Mouse (Mus musculus) lung, postnatal 0 days (tissue): ENCODE measurements at regions not wholly inside any gene's neighbourhood (a gene's known extent, or its start where the extent isn't known, plus 50 kb on each side); places are given as distances from the start of the nearest gene placed in this dataset.
"Not testable (repeated sequence)": the region's sequence is repeated elsewhere in the genome, so short reads cannot be mapped to it uniquely, and the experiment has no call there.

Source experiments
- ATAC-seq: fragments of 200-750 bp; cut with Nextera tagmentation; 2 replicates; pipeline ENCODE4 v1.8.0; 2017; ENCODE audit warnings: moderate library complexity
- DNase-seq: peaks from one replicate; pipeline ENCODE4 v3.0.0-alpha.2; 2016; ENCODE audit warnings: low spot score
- H3K27ac ChIP-seq: fragments of 300-500 bp; sonication (generic); 2 replicates; pipeline ENCODE4 v1.5.1; 2014; ENCODE audit warnings: antibody characterized with exemption, mild to moderate bottlenecking, low read length, mixed read lengths
- H3K27me3 ChIP-seq: fragments of 300-500 bp; sonication (generic); replicated peaks from 2 replicates; pipeline ENCODE4 v1.6.1; 2014; ENCODE audit warnings: low read length, mixed read lengths; ENCODE audit not compliant: insufficient read depth
- H3K36me3 ChIP-seq: fragments of 300-500 bp; sonication (generic); 2 replicates; pipeline ENCODE4 v1.6.1; 2014; ENCODE audit warnings: low read length, mixed read lengths; ENCODE audit not compliant: insufficient read depth
- H3K4me1 ChIP-seq: fragments of 300-500 bp; sonication (generic); 2 replicates; pipeline ENCODE4 v1.6.1; 2014; ENCODE audit warnings: antibody characterized with exemption, low read depth, low read length, mixed read lengths; ENCODE audit not compliant: insufficient read depth
- H3K4me2 ChIP-seq: fragments of 300-500 bp; sonication (generic); replicated peaks from 2 replicates; pipeline ENCODE4 v1.6.1; 2014; ENCODE audit warnings: low read depth, mild to moderate bottlenecking, low read length, moderate library complexity, mixed read lengths
- H3K4me3 ChIP-seq: fragments of 300-500 bp; sonication (generic); 2 replicates; pipeline ENCODE4 v1.5.1; 2014; ENCODE audit warnings: low read depth, low read length
- H3K9ac ChIP-seq: fragments of 300-500 bp; sonication (generic); replicated peaks from 2 replicates; pipeline ENCODE4 v1.6.1; 2014; ENCODE audit warnings: low read depth, mild to moderate bottlenecking
- H3K9me3 ChIP-seq: fragments of 300-500 bp; sonication (generic); 2 replicates; pipeline ENCODE4 v1.6.1; 2016; ENCODE audit warnings: low read length, mixed read lengths
- CTCF ChIP-seq: IDR thresholded peaks from 2 replicates; pipeline ENCODE4 v1.5.1; 2016; ENCODE audit warnings: antibody characterized with exemption, mild to moderate bottlenecking
- EP300 ChIP-seq: IDR thresholded peaks from 2 replicates; pipeline ENCODE4 v1.6.1; 2016; ENCODE audit warnings: antibody characterized with exemption, mild to moderate bottlenecking, control low read depth
- WGBS: fragments of 180-500 bp; shearing (Covaris S2); extraction: QIAGEN DNeasy Blood & Tissue Kit; methylation state at CpG from one replicate; pipeline ENCODE4 v1.1.7; 2014; 5-methylcytosine and 5-hydroxymethylcytosine counted together

DNA sequence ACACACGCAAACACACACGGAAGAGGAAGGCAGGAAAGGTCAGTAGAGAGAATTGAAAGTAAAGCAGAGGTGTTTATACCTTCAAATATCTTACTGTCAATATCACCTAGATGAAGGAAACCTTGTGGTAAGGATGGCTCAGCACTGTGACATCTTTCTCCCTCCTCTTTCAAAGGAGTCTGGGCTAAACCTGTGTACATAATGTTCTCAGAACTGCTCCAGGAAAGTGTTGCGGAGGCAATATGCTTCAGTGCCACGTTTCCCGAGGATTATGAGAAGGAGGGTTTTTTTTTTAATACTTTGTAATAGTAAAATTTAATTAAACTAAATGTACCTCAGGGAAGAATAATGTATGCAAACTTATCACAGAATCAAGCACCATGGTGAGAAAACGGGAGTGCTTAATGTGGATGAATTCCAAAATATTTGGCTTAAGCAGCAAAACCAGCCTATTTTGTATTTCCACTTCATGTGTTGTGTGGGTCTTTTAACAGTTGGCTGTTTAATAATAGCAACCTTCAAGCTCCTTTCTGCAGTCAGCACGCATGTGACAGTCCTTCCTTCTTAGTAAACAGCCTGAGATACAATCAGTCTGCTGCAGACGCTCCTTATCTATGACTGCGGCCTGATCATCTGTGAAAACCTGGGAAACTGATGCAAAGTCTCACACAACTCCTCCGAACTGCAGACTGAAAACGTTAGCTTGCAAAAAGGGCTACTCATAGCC lies 138.5 kb downstream of the Serpinb8 start:
- ATAC-seq (no peak), DNase-seq (no peak)
- Histone ChIP-seq H3K9ac (no peak overlapping the region), H3K27ac (no peak overlapping the region), H3K9me3 (no peaks in the 10 kb centered on the region), H3K27me3 (no peaks in the 10 kb centered on the region), H3K36me3 (no peaks in the 10 kb centered on the region), H3K4me2 (no peak overlapping the region), H3K4me3 (no peak overlapping the region), H3K4me1 (no peaks in the 10 kb centered on the region)
- 57% methylated on average over 11 of the region's 11 CpGs for WGBS
- TF ChIP-seq CTCF (no peak), EP300 (no peak)

DNA sequence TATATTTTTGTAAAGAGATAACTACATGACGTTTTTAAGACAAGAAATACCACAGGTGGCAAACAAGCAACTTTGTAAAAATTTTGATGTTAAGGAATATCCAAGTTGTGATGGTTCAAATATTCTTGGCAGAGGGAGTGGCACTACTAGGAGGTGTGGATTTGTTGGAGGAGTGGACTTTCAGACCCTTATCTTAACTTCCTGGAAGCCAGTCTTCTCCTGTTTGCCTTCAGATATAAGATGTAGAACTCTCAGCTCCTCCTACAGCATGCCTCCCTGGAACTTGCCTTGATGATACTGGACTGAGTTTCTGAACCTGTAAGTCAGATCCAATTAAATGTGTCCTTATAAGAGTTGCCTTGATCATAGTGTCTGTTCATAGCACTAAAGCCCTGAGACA lies 175.5 kb downstream of the Serpinb8 start:
- Histone ChIP-seq H3K36me3 (no peaks in the 10 kb centered on the region), H3K9me3 (no peaks in the 10 kb centered on the region), H3K4me3 (no peak overlapping the region), H3K4me2 (no peak overlapping the region), H3K4me1 (no peaks in the 10 kb centered on the region), H3K27me3 (no peaks in the 10 kb centered on the region), H3K27ac (no peak overlapping the region), H3K9ac (no peak overlapping the region)
- ATAC-seq (no peak), DNase-seq (no peak)
- WGBS: 71% methylated on average over 1 of the region's 1 CpGs
- TF ChIP-seq CTCF (no peak), EP300 (no peak)

DNA sequence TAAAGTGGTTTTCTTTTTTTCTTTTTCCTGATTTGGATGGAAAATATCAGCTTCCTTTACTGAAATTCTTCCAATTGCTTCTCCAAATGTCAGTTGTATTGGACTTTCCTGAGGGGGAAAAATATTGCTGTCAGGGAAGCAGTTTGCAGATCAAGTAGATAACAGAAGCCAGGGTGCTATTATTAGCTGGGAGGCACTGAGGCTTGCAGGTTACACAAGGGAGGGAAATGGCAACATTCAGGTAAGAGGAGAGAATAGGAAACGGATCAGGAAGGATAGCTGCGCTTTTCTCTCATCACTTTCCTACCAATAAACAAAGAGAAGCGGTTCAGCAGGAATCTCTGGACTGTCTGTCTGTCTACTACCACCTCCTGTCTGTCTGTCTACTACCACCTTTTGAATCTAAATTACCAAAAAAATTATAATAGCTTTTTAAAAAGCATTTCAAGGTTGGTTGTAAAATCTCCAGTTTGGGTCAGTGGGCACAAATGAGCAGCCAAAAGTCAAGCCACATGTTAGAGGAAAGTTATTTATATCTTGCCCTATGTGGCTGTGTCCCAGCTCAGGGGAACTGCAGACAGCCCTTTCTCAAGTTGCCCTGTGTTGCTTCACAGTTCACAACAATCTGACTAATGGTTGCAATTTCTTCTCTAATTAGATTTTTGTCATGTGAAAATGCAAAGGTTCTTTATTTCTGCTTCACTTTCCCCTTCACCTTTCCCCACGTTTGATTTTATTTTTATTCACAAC lies 177.6 kb downstream of the Serpinb8 start:
- DNase-seq (no peak), ATAC-seq (no peak)
- TF ChIP-seq CTCF (no peak), EP300 (no peak)
- Histone ChIP-seq H3K27ac (no peak overlapping the region), H3K9ac (no peak overlapping the region), H3K4me3 (no peak overlapping the region), H3K4me1 (no peaks in the 10 kb centered on the region), H3K36me3 (no peaks in the 10 kb centered on the region), H3K4me2 (no peak overlapping the region), H3K27me3 (no peaks in the 10 kb centered on the region), H3K9me3 (no peaks in the 10 kb centered on the region)
- WGBS: 49% methylated on average over 4 of the region's 4 CpGs

DNA sequence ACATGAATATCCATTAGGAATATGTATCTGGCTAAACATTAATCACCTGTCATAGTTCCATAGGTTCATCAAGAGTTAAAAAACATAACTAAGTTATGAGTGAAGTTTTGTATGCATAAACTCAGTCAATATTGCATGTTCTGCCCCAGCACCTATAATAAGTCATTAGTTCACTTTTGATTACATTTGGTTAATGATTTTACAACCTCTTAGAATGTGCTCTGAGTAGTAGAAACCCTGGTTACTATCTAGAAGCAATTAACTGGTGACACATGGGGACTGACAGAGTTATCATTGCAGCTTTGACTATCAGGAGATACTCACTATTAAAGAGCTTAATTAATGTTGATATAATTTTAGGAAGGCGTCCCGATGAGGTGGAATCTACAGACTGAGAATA lies 183.2 kb downstream of the Serpinb8 start:
- ATAC-seq: no peak
- no peak overlapping the region for H3K27ac ChIP-seq
- no peaks in the 10 kb centered on the region for H3K36me3 ChIP-seq
- H3K27me3 ChIP-seq: no peaks in the 10 kb centered on the region
- no peak overlapping the region for H3K4me2 ChIP-seq
- DNase-seq: no peak
- no peak for TF ChIP-seq EP300
- TF ChIP-seq CTCF: no peak
- no peaks in the 10 kb centered on the region for H3K9me3 ChIP-seq
- no peak overlapping the region for H3K9ac ChIP-seq
- no peak overlapping the region for H3K4me3 ChIP-seq
- no peaks in the 10 kb centered on the region for H3K4me1 ChIP-seq
- WGBS: 77% methylated on average over 2 of the region's 2 CpGs

DNA sequence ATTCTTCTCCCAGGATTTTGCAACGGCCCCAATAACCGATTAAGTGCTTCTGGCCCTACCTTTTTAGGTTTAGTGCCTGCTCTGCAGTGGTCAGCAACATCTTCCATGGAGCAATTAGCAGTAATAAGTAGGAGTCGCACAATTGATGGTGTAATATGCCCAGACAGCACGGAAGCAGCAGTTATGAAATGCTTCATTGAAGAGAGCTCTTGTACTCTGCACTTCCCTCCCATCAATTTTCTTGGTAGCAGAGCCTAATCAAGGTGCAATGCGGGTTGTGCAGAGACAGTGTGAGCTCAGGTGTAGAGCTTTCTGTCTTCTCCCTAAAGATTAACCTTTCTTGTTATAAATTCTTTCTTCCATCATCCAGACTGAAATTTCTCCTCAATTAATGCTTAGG lies 193.3 kb downstream of the Serpinb8 start:
- no peak for ATAC-seq

DNA sequence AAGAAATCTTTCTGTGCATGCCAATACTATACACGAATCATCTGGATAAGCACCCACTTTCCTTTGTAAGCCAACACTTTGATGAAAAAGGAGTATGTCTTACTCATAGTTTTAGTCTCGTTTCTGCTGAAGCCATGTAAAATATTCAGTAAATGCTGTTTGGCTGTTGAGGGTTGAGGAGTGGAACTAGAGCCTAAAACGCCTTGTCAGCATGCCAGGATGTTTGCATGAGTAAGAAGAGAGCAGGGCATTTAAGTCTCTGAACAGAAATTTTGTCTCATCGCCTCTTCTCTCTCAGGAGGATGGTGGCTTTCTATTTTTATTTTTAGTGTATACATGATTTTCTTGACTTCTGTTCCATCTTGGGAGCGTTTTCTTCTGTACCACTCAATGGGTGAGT lies 216.0 kb downstream of the Serpinb8 start:
- H3K4me3 ChIP-seq: no peak overlapping the region
- no peak overlapping the region for H3K4me2 ChIP-seq
- DNase-seq (no peak), ATAC-seq (no peak)
- no peak for TF ChIP-seq CTCF
- TF ChIP-seq EP300: no peak
- no peaks in the 10 kb centered on the region for H3K36me3 ChIP-seq
- no peaks in the 10 kb centered on the region for H3K4me1 ChIP-seq
- 63% methylated on average over 5 of the region's 5 CpGs for WGBS
- no peak overlapping the region for H3K9ac ChIP-seq
- H3K27ac ChIP-seq: no peak overlapping the region
- H3K9me3 ChIP-seq: no peaks in the 10 kb centered on the region
- no peaks in the 10 kb centered on the region for H3K27me3 ChIP-seq

More for the DNA sequence above, 193.3 kb downstream of the Serpinb8 start:
- H3K27ac ChIP-seq: no peak overlapping the region
- no peak overlapping the region for H3K9ac ChIP-seq
- H3K4me2 ChIP-seq: no peak overlapping the region
- no peak for DNase-seq
- no peaks in the 10 kb centered on the region for H3K4me1 ChIP-seq
- H3K4me3 ChIP-seq: no peak overlapping the region
- H3K36me3 ChIP-seq: no peaks in the 10 kb centered on the region
- 69% methylated on average over 5 of the region's 5 CpGs for WGBS
- no peaks in the 10 kb centered on the region for H3K27me3 ChIP-seq
- H3K9me3 ChIP-seq: no peaks in the 10 kb centered on the region
- no peak for TF ChIP-seq EP300
- TF ChIP-seq CTCF: no peak

DNA sequence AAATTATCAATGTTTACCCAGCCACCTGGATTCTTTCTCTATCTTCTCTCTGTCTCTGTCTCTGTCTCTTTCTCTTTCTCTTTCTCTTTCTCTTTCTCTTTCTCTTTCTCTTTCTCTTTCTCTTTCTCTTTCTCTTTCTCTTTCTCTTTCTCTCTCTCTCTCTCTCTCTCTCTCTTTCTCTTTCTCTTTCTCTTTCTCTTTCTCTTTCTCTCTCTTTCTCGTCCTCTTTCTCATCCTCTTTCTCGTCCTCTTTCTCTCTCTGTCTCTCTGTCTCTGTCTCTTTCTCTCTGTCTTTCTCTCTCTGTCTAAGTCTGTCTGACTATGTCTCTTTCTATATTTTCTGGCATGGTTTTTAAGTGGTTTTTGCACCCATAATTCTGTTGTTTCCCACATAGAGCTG lies 217.6 kb downstream of the Serpinb8 start:
- 93% methylated on average over 2 of the region's 2 CpGs for WGBS
- H3K27me3 ChIP-seq, H3K27ac ChIP-seq, DNase-seq, H3K9ac ChIP-seq, H3K9me3 ChIP-seq, H3K4me3 ChIP-seq, ATAC-seq, H3K36me3 ChIP-seq, H3K4me1 ChIP-seq, H3K4me2 ChIP-seq: not testable (repeated sequence)
